Mouse (Mus musculus): ENCODE measurements around the gene Znrf2. TPM values are rescaled to one million over a fixed set of nuclear protein-coding genes. Genes with fewer than 3 reads are reported as not detected.

Znrf2 gene
- polyA plus RNA-seq, 1 experiment from 2014 or later, result 5.2 TPM

- no peak for ATAC-seq (ENCODE audit: low FRiP score, low TSS enrichment)
- H3K36me3 ChIP-seq (ENCODE audit: control insufficient read depth, insufficient read depth, low read length), result no peaks in the 10 kb centered on the region
- no peak overlapping the region for H3K9ac ChIP-seq (ENCODE audit: low read length)
- no peaks in the 10 kb centered on the region for H3K27me3 ChIP-seq (ENCODE audit: control insufficient read depth, insufficient read depth, low read length)
- no peak overlapping the region for H3K4me3 ChIP-seq (ENCODE audit: low read depth, low read length)
- TF ChIP-seq EP300 (optimal IDR thresholded peaks at IDR 0.05) (no peak), CTCF (IDR thresholded peaks at IDR 0.05; ENCODE audit: low read depth) (no peak)
- H3K27ac ChIP-seq (replicated peaks), result no peak overlapping the region
- H3K4me1 ChIP-seq (replicated peaks; ENCODE audit: control insufficient read depth, insufficient read depth), result no peaks in the 10 kb centered on the region
- 54% methylated on average over 5 of the region's 5 CpGs for WGBS
- no peaks in the 10 kb centered on the region for H3K9me3 ChIP-seq (ENCODE audit: control insufficient read depth, low read length)
- H3K4me2 ChIP-seq (replicated peaks; ENCODE audit: low read depth), result no peak overlapping the region
- DNase-seq (ENCODE audit: low spot score), result no peak
Observed at GRCm38 (mm10) chr6:54795971-54796370, 20.7 kb upstream of the Znrf2 start.

GRCm38 (mm10) chr6:54802348-54802747 lies 14.4 kb upstream of the Znrf2 start:
- Histone ChIP-seq H3K27me3 (ENCODE audit: control insufficient read depth, insufficient read depth, low read length) (no peaks in the 10 kb centered on the region), H3K27ac (replicated peaks) (peak overlapping the region; percentile 61; the same call in 1 of the 2 replicates), H3K9ac (ENCODE audit: low read length) (no peak overlapping the region), H3K9me3 (ENCODE audit: control insufficient read depth, low read length) (no peaks in the 10 kb centered on the region), H3K4me1 (replicated peaks; ENCODE audit: control insufficient read depth, insufficient read depth) (no peaks in the 10 kb centered on the region), H3K4me3 (ENCODE audit: low read depth, low read length) (no peak overlapping the region), H3K36me3 (ENCODE audit: control insufficient read depth, insufficient read depth, low read length) (no peaks in the 10 kb centered on the region), H3K4me2 (replicated peaks; ENCODE audit: low read depth) (peak overlapping the region; percentile 9; the same call in 1 of the 2 replicates)
- ATAC-seq (ENCODE audit: low FRiP score, low TSS enrichment), result peak; percentile 32; the same call in 1 of the 2 replicates
- TF ChIP-seq CTCF (IDR thresholded peaks at IDR 0.05; ENCODE audit: low read depth) (no peak), EP300 (optimal IDR thresholded peaks at IDR 0.05) (no peak)
- 36% methylated on average over 8 of the region's 8 CpGs for WGBS
- DNase-seq (ENCODE audit: low spot score), result peak; percentile 25

GRCm38 (mm10) chr6:54804066-54804864 lies 12.5 kb upstream of the Znrf2 start:
- no peak overlapping the region for H3K4me3 ChIP-seq (ENCODE audit: low read depth, low read length)
- ATAC-seq (ENCODE audit: low FRiP score, low TSS enrichment) (no peak), DNase-seq (ENCODE audit: low spot score) (no peak)
- no peaks in the 10 kb centered on the region for H3K9me3 ChIP-seq (ENCODE audit: control insufficient read depth, low read length)
- H3K27me3 ChIP-seq (ENCODE audit: control insufficient read depth, insufficient read depth, low read length), result no peaks in the 10 kb centered on the region
- H3K4me1 ChIP-seq (replicated peaks; ENCODE audit: control insufficient read depth, insufficient read depth), result no peaks in the 10 kb centered on the region
- no peak overlapping the region for H3K27ac ChIP-seq (replicated peaks)
- WGBS, result 29% methylated on average over 18 of the region's 18 CpGs
- H3K9ac ChIP-seq (ENCODE audit: low read length), result no peak overlapping the region
- no peaks in the 10 kb centered on the region for H3K36me3 ChIP-seq (ENCODE audit: control insufficient read depth, insufficient read depth, low read length)
- no peak overlapping the region for H3K4me2 ChIP-seq (replicated peaks; ENCODE audit: low read depth)
- TF ChIP-seq CTCF (IDR thresholded peaks at IDR 0.05; ENCODE audit: low read depth) (no peak), EP300 (optimal IDR thresholded peaks at IDR 0.05) (no peak)

- no peak for ATAC-seq (ENCODE audit: low FRiP score, low TSS enrichment)
- Histone ChIP-seq H3K4me3 (ENCODE audit: low read depth, low read length) (no peak overlapping the region), H3K9me3 (ENCODE audit: control insufficient read depth, low read length) (no peaks in the 10 kb centered on the region), H3K4me1 (replicated peaks; ENCODE audit: control insufficient read depth, insufficient read depth) (no peaks in the 10 kb centered on the region), H3K9ac (ENCODE audit: low read length) (no peak overlapping the region), H3K4me2 (replicated peaks; ENCODE audit: low read depth) (no peak overlapping the region), H3K36me3 (ENCODE audit: control insufficient read depth, insufficient read depth, low read length) (no peaks in the 10 kb centered on the region), H3K27me3 (ENCODE audit: control insufficient read depth, insufficient read depth, low read length) (no peaks in the 10 kb centered on the region), H3K27ac (replicated peaks) (no peak overlapping the region)
- DNase-seq (ENCODE audit: low spot score), result no peak
- WGBS, result 85% methylated on average over 5 of the region's 5 CpGs
- TF ChIP-seq EP300 (optimal IDR thresholded peaks at IDR 0.05) (no peak), CTCF (IDR thresholded peaks at IDR 0.05; ENCODE audit: low read depth) (no peak)
Observed at GRCm38 (mm10) chr6:54805779-54806178, 10.9 kb upstream of the Znrf2 start.

GRCm38 (mm10) chr6:54809531-54810313 lies 7.0 kb upstream of the Znrf2 start:
- DNase-seq (ENCODE audit: low spot score), result no peak
- no peaks in the 10 kb centered on the region for H3K27me3 ChIP-seq (ENCODE audit: control insufficient read depth, insufficient read depth, low read length)
- H3K9me3 ChIP-seq (ENCODE audit: control insufficient read depth, low read length), result no peaks in the 10 kb centered on the region
- H3K27ac ChIP-seq (replicated peaks), result no peak overlapping the region
- H3K9ac ChIP-seq (ENCODE audit: low read length), result no peak overlapping the region
- no peak for ATAC-seq (ENCODE audit: low FRiP score, low TSS enrichment)
- no peak overlapping the region for H3K4me2 ChIP-seq (replicated peaks; ENCODE audit: low read depth)
- peaks cover 5% of the 10 kb centered on the region; the same call in 1 of the 2 replicates for H3K4me1 ChIP-seq (replicated peaks; ENCODE audit: control insufficient read depth, insufficient read depth)
- TF ChIP-seq EP300 (optimal IDR thresholded peaks at IDR 0.05), result no peak
- peak; percentile 73 for TF ChIP-seq CTCF (IDR thresholded peaks at IDR 0.05; ENCODE audit: low read depth)
- H3K4me3 ChIP-seq (ENCODE audit: low read depth, low read length), result no peak overlapping the region
- 60% methylated on average over 7 of the region's 7 CpGs for WGBS
- no peaks in the 10 kb centered on the region for H3K36me3 ChIP-seq (ENCODE audit: control insufficient read depth, insufficient read depth, low read length)

- Histone ChIP-seq H3K27me3 (ENCODE audit: control insufficient read depth, insufficient read depth, low read length) (no peaks in the 10 kb centered on the region), H3K4me2 (replicated peaks; ENCODE audit: low read depth) (no peak overlapping the region), H3K9ac (ENCODE audit: low read length) (no peak overlapping the region), H3K36me3 (ENCODE audit: control insufficient read depth, insufficient read depth, low read length) (no peaks in the 10 kb centered on the region), H3K9me3 (ENCODE audit: control insufficient read depth, low read length) (no peaks in the 10 kb centered on the region), H3K4me1 (replicated peaks; ENCODE audit: control insufficient read depth, insufficient read depth) (peaks cover 5% of the 10 kb centered on the region; the same call in 1 of the 2 replicates), H3K27ac (replicated peaks) (no peak overlapping the region), H3K4me3 (ENCODE audit: low read depth, low read length) (no peak overlapping the region)
- 56% methylated on average over 1 of the region's 1 CpGs for WGBS
- no peak for ATAC-seq (ENCODE audit: low FRiP score, low TSS enrichment)
- no peak for TF ChIP-seq CTCF (IDR thresholded peaks at IDR 0.05; ENCODE audit: low read depth)
- TF ChIP-seq EP300 (optimal IDR thresholded peaks at IDR 0.05), result no peak
- DNase-seq (ENCODE audit: low spot score), result no peak
Observed at GRCm38 (mm10) chr6:54810314-54810646, 6.4 kb upstream of the Znrf2 start.

All from stomach, postnatal 0 days (tissue).